Mouse (Mus musculus) right cerebral cortex, postnatal 36 days (tissue): ENCODE measurements around the gene Rae1.

Experiments
- DNase-seq, 2 experiments: peaks; one replicate each; pipeline ENCODE4 v3.0.0; 2022; ENCODE audit warnings: low spot score in 2 of 2, mixed read lengths in 1 of 2

The Rae1 gene

DNA sequence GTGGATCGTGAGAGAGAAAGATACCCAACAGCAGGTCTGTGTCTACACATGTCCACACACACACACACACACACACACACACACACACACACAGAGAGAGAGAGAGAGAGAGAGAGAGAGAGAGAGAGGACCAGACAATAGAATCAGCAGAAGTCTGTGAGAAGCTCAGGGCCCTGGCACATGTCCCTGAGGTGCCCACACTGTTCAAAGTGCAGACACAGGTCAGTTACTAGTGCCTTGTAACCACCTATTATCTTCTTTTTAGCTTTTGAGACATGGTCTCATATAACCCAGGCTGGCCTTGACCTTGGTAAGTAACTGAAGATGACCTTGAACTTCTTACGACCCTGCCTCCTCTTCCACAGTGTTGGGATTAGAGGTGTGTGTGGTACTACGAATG lies 49.3 kb downstream of the Rae1 start:
- no peak for DNase-seq

GRCm38 (mm10) chr2:173049817-173050216 lies 49.9 kb downstream of the Rae1 start:
- no peak for DNase-seq

GRCm38 (mm10) chr2:173050604-173051382 lies 50.9 kb downstream of the Rae1 start:
- no peak for DNase-seq

DNA sequence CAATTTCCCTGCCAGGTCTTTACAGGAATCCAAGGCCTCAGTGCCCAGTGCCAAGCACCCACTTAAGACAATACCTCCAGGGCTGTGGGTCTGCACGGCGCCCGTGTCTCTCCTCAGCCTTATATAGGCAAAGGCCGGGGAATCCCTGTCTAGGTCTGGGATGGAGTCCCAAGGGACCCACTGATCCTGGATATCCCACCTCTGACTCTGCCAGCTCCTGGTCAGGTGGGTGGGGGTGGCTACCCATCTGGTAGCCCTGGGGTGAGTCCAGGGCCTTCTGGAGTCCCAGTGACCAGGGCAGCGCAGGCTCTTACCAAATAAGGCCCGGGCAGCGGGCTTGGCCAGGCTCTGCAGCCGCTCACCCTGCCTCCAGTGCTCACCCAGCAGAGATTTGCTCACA lies 53.0 kb downstream of the Rae1 start:
- no peak for DNase-seq

- no peak for DNase-seq
These were observed 53.9 kb downstream of the Rae1 start for GRCm38 (mm10) chr2:173053846-173054245.

DNA sequence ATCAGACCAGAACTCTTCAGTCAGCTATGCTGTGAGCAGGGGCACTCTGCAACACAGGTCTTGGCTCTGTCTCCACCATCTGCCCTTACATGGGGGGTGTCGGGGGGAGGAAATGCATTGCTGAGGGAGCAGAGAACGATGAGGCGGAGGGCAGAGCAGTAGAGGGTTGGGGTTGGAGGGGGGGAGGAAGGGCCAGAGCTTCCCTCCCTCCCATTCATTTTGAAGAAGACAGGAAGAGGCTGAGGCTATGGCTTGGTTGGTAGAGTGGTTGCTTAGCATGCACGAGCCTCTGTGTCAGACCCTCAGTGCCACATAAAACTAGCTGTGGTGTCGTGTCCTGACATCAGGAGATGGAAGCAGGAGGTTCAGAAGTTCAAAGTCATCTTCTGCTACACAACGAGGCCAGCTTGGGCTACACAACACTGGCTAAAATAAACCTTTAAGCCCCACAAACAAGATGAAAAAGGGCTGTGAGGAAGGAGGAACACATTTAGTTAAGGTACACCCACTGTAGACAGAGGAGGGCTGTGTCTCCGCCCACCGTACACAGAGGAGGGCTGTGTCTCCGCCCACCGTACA lies 56.5 kb downstream of the Rae1 start:
- no peak for DNase-seq

DNA sequence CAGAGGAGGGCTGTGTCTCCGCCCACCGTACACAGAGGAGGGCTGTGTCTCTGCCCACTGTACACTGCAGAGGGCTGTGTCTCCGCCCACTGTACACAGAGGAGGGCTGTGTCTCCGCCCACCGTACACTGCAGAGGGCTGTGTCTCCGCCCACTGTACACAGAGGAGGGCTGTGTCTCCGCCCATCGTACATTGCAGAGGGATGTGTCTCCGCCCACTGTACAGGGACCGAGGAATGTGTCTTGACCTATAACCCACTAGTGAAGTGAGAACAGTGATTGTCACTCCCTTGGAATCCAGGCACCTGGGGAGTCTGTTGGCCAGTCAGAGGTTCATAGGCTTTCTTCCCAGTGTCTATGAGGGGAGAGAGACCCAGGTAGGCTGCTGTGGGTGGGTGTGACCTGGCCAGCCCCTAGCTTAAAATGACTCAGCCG lies 57.0 kb downstream of the Rae1 start:
- no peak for DNase-seq

- DNase-seq = no peak
These were observed 57.7 kb downstream of the Rae1 start for GRCm38 (mm10) chr2:173057623-173058022.

GRCm38 (mm10) chr2:173058263-173058662 lies 58.3 kb downstream of the Rae1 start:
- DNase-seq = no peak

DNA sequence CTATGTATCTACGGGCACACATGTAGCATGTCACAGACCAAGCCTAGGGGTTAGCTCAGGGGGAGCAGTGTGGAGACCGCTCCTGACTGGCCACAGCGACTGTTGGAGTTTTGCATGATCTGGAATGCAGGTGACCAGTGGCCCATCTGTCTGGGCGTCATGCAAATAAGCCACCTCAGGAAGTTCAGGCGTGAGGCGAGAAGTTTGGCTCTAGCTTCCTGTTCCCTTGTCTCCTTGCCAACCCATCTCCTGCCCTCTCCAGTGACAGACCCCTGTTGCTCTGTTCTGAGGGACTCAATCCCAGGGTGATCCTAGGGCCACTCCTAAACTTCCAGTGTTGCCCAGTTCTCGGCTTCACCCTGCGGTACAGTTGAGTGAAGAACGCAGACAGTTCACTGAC lies 60.5 kb downstream of the Rae1 start:
- DNase-seq = no peak

DNA sequence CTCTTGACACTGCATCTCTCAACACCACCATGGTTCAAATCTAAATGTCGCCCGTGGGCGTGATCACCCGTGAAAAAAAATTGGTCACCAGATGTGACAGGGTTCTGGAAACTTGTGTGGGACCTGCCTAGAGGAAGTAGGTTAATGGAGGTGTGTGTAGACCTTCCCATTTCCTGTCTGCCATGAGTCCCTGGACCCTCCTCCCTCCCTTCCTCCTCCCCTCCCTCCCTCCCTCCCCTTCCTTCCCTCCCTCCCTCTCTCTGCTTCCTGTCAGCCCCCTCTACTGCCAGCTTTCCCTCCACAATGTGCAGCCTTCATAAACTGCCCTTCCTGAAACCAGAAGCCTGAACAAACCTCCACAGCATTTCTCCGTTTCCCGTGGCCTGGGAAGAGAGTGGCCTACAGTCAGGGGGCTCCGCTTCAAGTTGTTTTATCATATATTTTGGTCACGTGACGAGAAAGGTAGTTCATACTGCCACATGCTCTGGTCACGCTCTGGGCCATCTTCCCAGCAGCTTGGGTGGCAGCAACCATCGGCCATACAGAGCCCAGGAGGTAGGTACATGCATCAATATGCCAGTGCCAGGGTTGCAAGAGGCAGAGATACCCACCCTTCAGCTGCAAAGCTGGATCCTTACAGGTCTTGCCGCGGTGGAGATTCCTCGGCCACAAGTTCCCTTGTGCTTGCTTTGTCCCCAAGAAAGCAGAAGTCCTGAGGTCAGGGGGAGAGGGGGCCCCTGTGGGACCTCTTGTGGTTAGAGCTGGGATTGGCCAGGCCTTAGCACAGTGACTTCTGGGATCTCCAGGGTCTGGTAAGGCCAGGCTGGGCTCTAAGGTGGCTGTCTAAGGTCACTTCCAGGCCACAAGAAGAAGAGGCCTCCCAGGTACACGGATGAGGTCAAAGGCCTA lies 61.8 kb downstream of the Rae1 start:
- no peak for DNase-seq

DNA sequence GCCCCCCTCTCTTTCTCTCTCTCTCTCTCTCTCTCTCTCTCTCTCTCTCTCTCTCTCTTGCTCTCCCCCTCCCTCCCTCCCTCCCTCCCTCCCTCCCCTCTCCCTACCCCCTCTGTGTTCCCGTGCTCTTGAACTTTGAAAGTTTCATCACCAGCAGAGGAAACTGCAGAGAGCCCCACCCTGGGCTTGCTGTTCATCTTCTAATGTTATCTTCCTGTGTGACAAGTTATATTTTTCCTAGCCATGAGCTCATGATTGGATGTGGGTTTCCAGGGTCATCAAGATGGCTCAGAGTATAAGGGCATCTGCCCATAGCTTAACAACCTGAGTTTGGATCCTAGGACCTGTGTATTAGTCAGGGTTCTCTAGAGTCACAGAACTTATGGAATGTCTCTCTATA lies 63.3 kb downstream of the Rae1 start:
- DNase-seq = no peak

DNA sequence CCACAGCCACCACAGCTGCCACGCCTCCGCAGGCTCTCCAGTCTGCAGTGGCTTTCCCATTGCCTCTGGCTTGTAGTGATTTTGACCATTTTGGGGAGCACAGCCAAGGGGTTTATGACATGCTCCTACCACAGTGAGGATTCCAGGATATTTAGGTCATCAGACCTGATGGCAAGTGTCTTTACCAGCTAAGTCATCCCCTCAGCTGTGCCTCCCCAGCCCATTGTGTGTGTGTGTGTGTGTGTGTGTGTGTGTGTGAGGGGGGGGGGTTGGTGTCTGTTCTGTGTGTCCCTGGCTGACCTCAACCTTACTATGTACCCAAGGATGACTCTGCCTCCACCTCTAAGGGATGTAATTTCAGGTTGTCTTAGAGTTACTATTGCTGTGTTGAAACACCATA lies 64.9 kb downstream of the Rae1 start:
- no peak for DNase-seq
